Mouse (Mus musculus): ENCODE measurements around the gene Actl6a.

DNA sequence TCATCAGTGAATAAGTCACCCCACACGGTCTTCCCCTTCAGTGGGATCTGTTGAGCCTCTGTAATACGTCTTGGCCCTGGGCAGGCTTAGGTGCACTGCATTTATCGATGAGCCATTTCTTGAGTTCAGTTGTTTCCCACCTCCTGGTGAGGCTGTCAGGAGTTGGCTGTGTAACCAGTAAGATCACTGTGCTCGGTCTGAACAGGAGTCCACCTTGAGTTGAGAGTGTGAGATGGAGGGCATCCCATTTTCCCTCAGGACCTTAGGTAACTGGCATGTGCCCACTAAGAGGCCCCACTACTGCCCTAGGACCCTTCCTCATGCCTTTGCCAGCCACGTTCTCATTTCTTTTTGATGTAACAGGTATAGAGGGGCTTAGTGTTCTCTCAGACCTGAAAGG lies 19.9 kb downstream of the Actl6a start:
- TF ChIP-seq CTCF (IDR thresholded peaks at IDR 0.05; ENCODE audit: insufficient read depth, low read length): no peak
- TF ChIP-seq POLR2A (IDR thresholded peaks at IDR 0.05; ENCODE audit: borderline replicate concordance, extremely low read depth, low read depth, low read length): no peak
